ENCODE assay signal across 23 mouse cellular contexts in genomic region chr12:21325266-21325665, GRCm38 (mm10).
"Had no signal": no experiment of that assay in that cellular context is flagged by ENCODE, and none has a peak within 500 bp of the region (broad histone marks: within the 10 kb centered on the region; RNA-seq: fewer than 3 reads in every experiment).

No protein-coding gene starts in this region.

- H3K27me3 ChIP-seq: heart, embryonic 12.5 days; hindbrain, embryonic 13.5 days; hindbrain, embryonic 15.5 days; kidney, embryonic 15.5 days; limb, embryonic 13.5 days; limb, embryonic 15.5 days; liver, embryonic 12.5 days had no signal

- H3K4me2 ChIP-seq: heart, embryonic 12.5 days; hindbrain, embryonic 13.5 days; hindbrain, embryonic 15.5 days; kidney, embryonic 15.5 days; limb, embryonic 13.5 days; limb, embryonic 15.5 days; liver, embryonic 12.5 days had no signal

- H3K4me3 ChIP-seq: heart, embryonic 12.5 days; hindbrain, embryonic 13.5 days; hindbrain, embryonic 15.5 days; kidney, embryonic 15.5 days; limb, embryonic 13.5 days; limb, embryonic 15.5 days; liver, embryonic 12.5 days had no signal

- H3K9me3 ChIP-seq: heart, embryonic 12.5 days; hindbrain, embryonic 13.5 days; hindbrain, embryonic 15.5 days; kidney, embryonic 15.5 days; limb, embryonic 13.5 days; limb, embryonic 15.5 days; liver, embryonic 12.5 days had no signal

- H3K9ac ChIP-seq: forebrain, postnatal 0 days; heart, embryonic 12.5 days; hindbrain, embryonic 13.5 days; hindbrain, embryonic 15.5 days; kidney, embryonic 15.5 days; limb, embryonic 13.5 days; limb, embryonic 15.5 days; liver, embryonic 12.5 days; liver, embryonic 14.5 days had no signal

- DNase-seq: forebrain, postnatal 0 days; gastrocnemius, postnatal 14 days; heart, adult 18-20 months; heart, postnatal 10 days; kidney, adult 11 months; kidney, adult 2 months; kidney, adult 9 months; kidney, postnatal 14 days; kidney, postnatal 36 days; layer of hippocampus, adult 9-11 months; layer of hippocampus, postnatal 36 days; left cerebral cortex, postnatal 4 days had no signal

- H3K27ac ChIP-seq: hindbrain, embryonic 13.5 days; hindbrain, embryonic 15.5 days; hindbrain, postnatal 0 days; kidney, embryonic 15.5 days; kidney, postnatal 0 days; limb, embryonic 13.5 days; limb, embryonic 15.5 days; liver, embryonic 12.5 days; liver, embryonic 14.5 days had no signal

- ATAC-seq: forebrain, postnatal 0 days; hindbrain, postnatal 0 days; intestine, embryonic 16.5 days; liver, embryonic 12.5 days had no signal

- H3K4me1 ChIP-seq: hindbrain, embryonic 13.5 days; hindbrain, embryonic 15.5 days; kidney, embryonic 15.5 days; limb, embryonic 13.5 days; limb, embryonic 15.5 days; liver, embryonic 12.5 days had no signal
